Mouse (Mus musculus) heart, postnatal 25 days (tissue): Measurements from ENCODE around the gene Olfml2a. TPM values are rescaled to one million over a fixed set of nuclear protein-coding genes. Genes with fewer than 3 reads are reported as not detected.

Experiments
- DNase-seq: peaks from one replicate; pipeline ENCODE4 v3.0.0; 2022; ENCODE audit warnings: low spot score
- intact Hi-C: fragments of 180-260 bp; cut with DNase I; formaldehyde crosslinking; loops from one replicate; pipeline ENCODE4 v1.15.1; 2025
- total RNA-seq, 2 experiments: library from RNA; stranded (reverse); gene quantifications; 2 replicates each; pipeline ENCODE4 v1.2.3; 2021

Gene Olfml2a
- total RNA-seq, 2 experiments from 2014 or later, result 5.2 to 6.3 TPM

- intact Hi-C loops, result no loop called here
- DNase-seq, result no peak
Observed at GRCm38 (mm10) chr2:38975941-38976805, 44.4 kb downstream of the Olfml2a start.

GRCm38 (mm10) chr2:38977837-38978236 lies 46.1 kb downstream of the Olfml2a start:
- no peak for DNase-seq
- intact Hi-C loops, result no loop called here

- intact Hi-C loops, result no loop called here
- DNase-seq, result no peak
Observed at GRCm38 (mm10) chr2:38983456-38983855, 51.7 kb downstream of the Olfml2a start.

- peak; percentile 72 for DNase-seq
- intact Hi-C loops, result no loop called here
Observed at GRCm38 (mm10) chr2:38986580-38986979, 54.8 kb downstream of the Olfml2a start.

- DNase-seq, result no peak
- intact Hi-C loops, result no loop called here
Observed at GRCm38 (mm10) chr2:38987371-38987770, 55.6 kb downstream of the Olfml2a start.

GRCm38 (mm10) chr2:38987803-38988510 lies 56.2 kb downstream of the Olfml2a start:
- intact Hi-C loops, result no loop called here
- DNase-seq, result no peak

- no peak for DNase-seq
- intact Hi-C loops, result no loop called here
Observed at GRCm38 (mm10) chr2:38988929-38989328, 57.2 kb downstream of the Olfml2a start.

- DNase-seq, result no peak
- intact Hi-C loops, result no loop called here
Observed at GRCm38 (mm10) chr2:38992004-38992403, 60.2 kb downstream of the Olfml2a start.

GRCm38 (mm10) chr2:38992452-38992851 lies 60.7 kb downstream of the Olfml2a start:
- intact Hi-C loops, result no loop called here

GRCm38 (mm10) chr2:38997386-38998374 lies 65.9 kb downstream of the Olfml2a start, which contains the start of gene Wdr38:
Wdr38 (plus strand) TSS chr2:38997476.
- intact Hi-C loops, result loop anchor here (1.0 to 5.0 kb wide), 3 partner anchors 43 to 200 kb away; partner anchors contain the start of gene Nr6a1
- peak; percentile 78 for DNase-seq

More at GRCm38 (mm10) chr2:38992452-38992851, 60.7 kb downstream of the Olfml2a start:
- no peak for DNase-seq

GRCm38 (mm10) chr2:38999381-38999780 lies 67.6 kb downstream of the Olfml2a start:
- intact Hi-C loops, result loop anchor here (5.0 kb wide), 1 partner anchor 202 kb away; no protein-coding TSS in a partner anchor

GRCm38 (mm10) chr2:38999910-39000586 lies 68.3 kb downstream of the Olfml2a start:
- intact Hi-C loops, result loop anchor here (5.0 to 10.0 kb wide), 2 partner anchors 203 to 355 kb away; partner anchors contain the start of gene Psmb7
- no peak for DNase-seq

More at GRCm38 (mm10) chr2:38999381-38999780, 67.6 kb downstream of the Olfml2a start:
- DNase-seq, result no peak

GRCm38 (mm10) chr2:39000587-39000919 lies 68.8 kb downstream of the Olfml2a start:
- intact Hi-C loops, result loop anchor here (10.0 kb wide), 1 partner anchor 356 kb away; the partner anchor contains the start of gene Psmb7

GRCm38 (mm10) chr2:39001866-39002265 lies 70.1 kb downstream of the Olfml2a start:
- intact Hi-C loops, result loop anchor here (10.0 kb wide), 1 partner anchor 357 kb away; the partner anchor contains the start of gene Psmb7
- DNase-seq, result no peak

More at GRCm38 (mm10) chr2:39000587-39000919, 68.8 kb downstream of the Olfml2a start:
- no peak for DNase-seq

- DNase-seq, result no peak
- intact Hi-C loops, result loop anchor here (10.0 kb wide), 1 partner anchor 358 kb away; the partner anchor contains the start of gene Psmb7
Observed at GRCm38 (mm10) chr2:39003106-39003505, 71.3 kb downstream of the Olfml2a start.

- DNase-seq, result no peak
- intact Hi-C loops, result loop anchor here (10.0 kb wide), 1 partner anchor 359 kb away; the partner anchor contains the start of gene Psmb7
Observed at GRCm38 (mm10) chr2:39003512-39003911, 71.7 kb downstream of the Olfml2a start.

- no peak for DNase-seq
- intact Hi-C loops, result loop anchor here (10.0 kb wide), 1 partner anchor 360 kb away; the partner anchor contains the start of gene Psmb7
Observed at GRCm38 (mm10) chr2:39004372-39004771, 72.6 kb downstream of the Olfml2a start.

- intact Hi-C loops, result loop anchor here (10.0 kb wide), 1 partner anchor 360 kb away; the partner anchor contains the start of gene Psmb7
- peak; percentile 85 for DNase-seq
Observed at GRCm38 (mm10) chr2:39004880-39005435, 73.2 kb downstream of the Olfml2a start, which contains the start of gene Arpc5l. Arpc5l (plus strand) TSS chr2:39005348.
